Mouse (Mus musculus) heart, embryonic 14.5 days (tissue): ENCODE data around the gene Bpifc. TPM values are rescaled to one million over a fixed set of nuclear protein-coding genes. Genes with fewer than 3 reads are reported as not detected.

ENCODE experiments used
- ATAC-seq: fragments of 200-750 bp; cut with Nextera tagmentation; 2 replicates; pipeline ENCODE4 v1.8.0; 2017; ENCODE audit warnings: low read depth, moderate TSS enrichment; ENCODE audit not compliant: insufficient number of reproducible peaks, insufficient read depth, low FRiP score
- H3K27ac ChIP-seq, 2 experiments: fragments of 200-500 bp in 1 of 2; fragments of 300-500 bp in 1 of 2; sonication (generic) in 1 of 2; replicated peaks in 1 of 2; 2 replicates each; pipeline ENCODE4 v1.5.1; 2012 to 2014; ENCODE audit warnings: low read depth in 2 of 2, low read length in 2 of 2, control low read depth in 1 of 2, mild to moderate bottlenecking in 1 of 2, mixed read lengths in 1 of 2; ENCODE audit not compliant: control insufficient read depth in 1 of 2, insufficient read depth in 1 of 2
- H3K27me3 ChIP-seq: fragments of 300-500 bp; sonication (generic); 2 replicates; pipeline ENCODE4 v1.6.1; 2014; ENCODE audit warnings: mild to moderate bottlenecking, low read length, control low read depth; ENCODE audit not compliant: control insufficient read depth, insufficient read depth
- H3K36me3 ChIP-seq: fragments of 300-500 bp; sonication (generic); 2 replicates; pipeline ENCODE4 v1.6.1; 2014; ENCODE audit warnings: mild to moderate bottlenecking, control low read depth, low read length, mixed read lengths; ENCODE audit not compliant: control insufficient read depth, insufficient read depth
- H3K4me1 ChIP-seq, 2 experiments: fragments of 200-500 bp in 1 of 2; fragments of 300-500 bp in 1 of 2; sonication (generic) in 1 of 2; 2 replicates each; pipeline ENCODE4 v1.6.1; 2012 to 2014; ENCODE audit warnings: low read length in 2 of 2, control low read depth in 1 of 2, mixed read lengths in 1 of 2; ENCODE audit not compliant: control insufficient read depth in 2 of 2, insufficient read depth in 2 of 2
- H3K4me2 ChIP-seq: fragments of 300-500 bp; sonication (generic); 2 replicates; pipeline ENCODE4 v1.6.1; 2014; ENCODE audit warnings: mild to moderate bottlenecking, low read length
- H3K4me3 ChIP-seq, 2 experiments: fragments of 200-500 bp in 1 of 2; fragments of 300-500 bp in 1 of 2; sonication (generic) in 1 of 2; 2 replicates each; pipeline ENCODE4 v1.5.1; 2012 to 2014; ENCODE audit warnings: low read length in 2 of 2, mild to moderate bottlenecking in 2 of 2, control low read depth in 1 of 2, low read depth in 1 of 2, moderate library complexity in 1 of 2; ENCODE audit not compliant: control insufficient read depth in 1 of 2, insufficient read depth in 1 of 2
- H3K9ac ChIP-seq: fragments of 300-500 bp; sonication (generic); 2 replicates; pipeline ENCODE4 v1.6.1; 2014; ENCODE audit warnings: mild to moderate bottlenecking, low read length
- H3K9me3 ChIP-seq: fragments of 300-500 bp; sonication (generic); 2 replicates; pipeline ENCODE4 v1.6.1; 2016; ENCODE audit warnings: low read length, control low read depth; ENCODE audit not compliant: control insufficient read depth
- WGBS: fragments of 180-500 bp; shearing (Covaris S2); extraction: QIAGEN DNeasy Blood & Tissue Kit; methylation state at CpG from one replicate; pipeline ENCODE4 v1.1.7; 2014; 5-methylcytosine and 5-hydroxymethylcytosine counted together
- polyA plus RNA-seq: library from polyadenylated mRNA; unstranded; fragments of >200 nt; fragmentation: Nextera tagmentation; extraction: Ambion mirVana; gene quantifications from 2 replicates; pipeline ENCODE4 v1.2.1, GENCODE M21; 2014

The Bpifc gene
- polyA plus RNA-seq, 1 experiment from 2014 or later = not detected

GRCm38 (mm10) chr10:85953401-85953800 is 58.3 kb downstream of the Bpifc start:
- no peaks in the 10 kb centered on the region for H3K9me3 ChIP-seq
- peaks cover 67% of the 10 kb centered on the region for H3K36me3 ChIP-seq
- peaks cover 2 to 3% of the 10 kb centered on the region in 2 experiments; a peak in 2 of 4 replicates for H3K4me1 ChIP-seq
- H3K9ac ChIP-seq = no peak overlapping the region
- WGBS = 70% methylated on average over 3 of the region's 3 CpGs
- no peaks in the 10 kb centered on the region for H3K27me3 ChIP-seq
- H3K27ac ChIP-seq = no peak overlapping the region
- H3K4me3 ChIP-seq = no peak overlapping the region
- ATAC-seq = no peak
- no peak overlapping the region for H3K4me2 ChIP-seq

GRCm38 (mm10) chr10:85951765-85952443 is 59.8 kb downstream of the Bpifc start:
- Histone ChIP-seq H3K36me3 (peaks cover 82% of the 10 kb centered on the region), H3K9ac (no peak overlapping the region), H3K9me3 (no peaks in the 10 kb centered on the region), H3K4me2 (no peak overlapping the region), H3K4me3 (no peak overlapping the region), H3K4me1 (peaks cover 2 to 3% of the 10 kb centered on the region in 2 experiments; a peak in 2 of 4 replicates), H3K27ac (no peak overlapping the region), H3K27me3 (no peaks in the 10 kb centered on the region)
- no peak for ATAC-seq
- 85% methylated on average over 6 of the region's 6 CpGs for WGBS

- no peaks in the 10 kb centered on the region for H3K4me1 ChIP-seq
- H3K9me3 ChIP-seq = no peaks in the 10 kb centered on the region
- no peak overlapping the region for H3K4me3 ChIP-seq
- H3K36me3 ChIP-seq = peaks cover 98% of the 10 kb centered on the region
- ATAC-seq = no peak
- 91% methylated on average over 8 of the region's 8 CpGs for WGBS
- H3K4me2 ChIP-seq = no peak overlapping the region
- no peak overlapping the region for H3K9ac ChIP-seq
- H3K27ac ChIP-seq = no peak overlapping the region
- H3K27me3 ChIP-seq = no peaks in the 10 kb centered on the region
Measured at GRCm38 (mm10) chr10:85948483-85949196, 63.1 kb downstream of the Bpifc start.

GRCm38 (mm10) chr10:85936280-85936965 is 75.3 kb downstream of the Bpifc start:
- peaks cover 56% of the 10 kb centered on the region for H3K36me3 ChIP-seq
- peaks cover 3% of the 10 kb centered on the region; the same call in 1 of the 2 replicates for H3K9me3 ChIP-seq
- WGBS = 95% methylated on average over 6 of the region's 6 CpGs
- H3K27ac ChIP-seq = no peak overlapping the region
- H3K9ac ChIP-seq = no peak overlapping the region
- H3K4me2 ChIP-seq = no peak overlapping the region
- H3K4me1 ChIP-seq = no peaks in the 10 kb centered on the region
- no peak overlapping the region for H3K4me3 ChIP-seq
- ATAC-seq = no peak
- no peaks in the 10 kb centered on the region for H3K27me3 ChIP-seq

GRCm38 (mm10) chr10:85929962-85930361 is 81.7 kb downstream of the Bpifc start:
- H3K4me2 ChIP-seq = no peak overlapping the region
- H3K27me3 ChIP-seq = peaks cover 29% of the 10 kb centered on the region
- no peak overlapping the region for H3K27ac ChIP-seq
- H3K4me3 ChIP-seq = no peak overlapping the region
- H3K36me3 ChIP-seq = no peaks in the 10 kb centered on the region
- H3K4me1 ChIP-seq = peaks cover 0 to 8% of the 10 kb centered on the region in 2 experiments; a peak in 2 of 4 replicates
- no peak for ATAC-seq
- H3K9me3 ChIP-seq = no peaks in the 10 kb centered on the region
- WGBS = 84% methylated on average over 11 of the region's 11 CpGs
- no peak overlapping the region for H3K9ac ChIP-seq

GRCm38 (mm10) chr10:85929208-85929591 is 82.5 kb downstream of the Bpifc start:
- WGBS = 52% methylated on average over 11 of the region's 11 CpGs

GRCm38 (mm10) chr10:85928499-85929207 is 83.0 kb downstream of the Bpifc start:
- WGBS = 2% methylated on average over 63 of the region's 63 CpGs
- Histone ChIP-seq H3K4me2 (peak overlapping the region; percentile 98), H3K4me3 (peak overlapping the region; percentile 52 to 62), H3K9me3 (no peaks in the 10 kb centered on the region), H3K36me3 (no peaks in the 10 kb centered on the region), H3K27ac (no peak overlapping the region), H3K4me1 (peaks cover 0 to 8% of the 10 kb centered on the region in 2 experiments; a peak in 2 of 4 replicates), H3K9ac (peak overlapping the region; percentile 59), H3K27me3 (peaks cover 29% of the 10 kb centered on the region)
- no peak for ATAC-seq

More at GRCm38 (mm10) chr10:85929208-85929591, 82.5 kb downstream of the Bpifc start:
- peak overlapping the region in 1 of 2 experiments; percentile 62; a peak in 1 of 4 replicates for H3K4me3 ChIP-seq
- H3K4me1 ChIP-seq = peaks cover 0 to 8% of the 10 kb centered on the region in 2 experiments; a peak in 2 of 4 replicates
- ATAC-seq = no peak
- no peak overlapping the region for H3K9ac ChIP-seq
- peaks cover 29% of the 10 kb centered on the region for H3K27me3 ChIP-seq
- H3K36me3 ChIP-seq = no peaks in the 10 kb centered on the region
- peak overlapping the region; percentile 98 for H3K4me2 ChIP-seq
- H3K27ac ChIP-seq = no peak overlapping the region
- no peaks in the 10 kb centered on the region for H3K9me3 ChIP-seq
